Mouse (Mus musculus) T-helper 2 cell (primary cell): ENCODE results near the gene Mpnd.

Experiments used
- in situ Hi-C: fragments of 300-600 bp; cut with MboI, MseI; formaldehyde crosslinking; loops from one replicate; pipeline ENCODE4 v1.15.1; 2025; ENCODE audit warnings: high pct_unique_total_duplicates

The Mpnd gene

DNA sequence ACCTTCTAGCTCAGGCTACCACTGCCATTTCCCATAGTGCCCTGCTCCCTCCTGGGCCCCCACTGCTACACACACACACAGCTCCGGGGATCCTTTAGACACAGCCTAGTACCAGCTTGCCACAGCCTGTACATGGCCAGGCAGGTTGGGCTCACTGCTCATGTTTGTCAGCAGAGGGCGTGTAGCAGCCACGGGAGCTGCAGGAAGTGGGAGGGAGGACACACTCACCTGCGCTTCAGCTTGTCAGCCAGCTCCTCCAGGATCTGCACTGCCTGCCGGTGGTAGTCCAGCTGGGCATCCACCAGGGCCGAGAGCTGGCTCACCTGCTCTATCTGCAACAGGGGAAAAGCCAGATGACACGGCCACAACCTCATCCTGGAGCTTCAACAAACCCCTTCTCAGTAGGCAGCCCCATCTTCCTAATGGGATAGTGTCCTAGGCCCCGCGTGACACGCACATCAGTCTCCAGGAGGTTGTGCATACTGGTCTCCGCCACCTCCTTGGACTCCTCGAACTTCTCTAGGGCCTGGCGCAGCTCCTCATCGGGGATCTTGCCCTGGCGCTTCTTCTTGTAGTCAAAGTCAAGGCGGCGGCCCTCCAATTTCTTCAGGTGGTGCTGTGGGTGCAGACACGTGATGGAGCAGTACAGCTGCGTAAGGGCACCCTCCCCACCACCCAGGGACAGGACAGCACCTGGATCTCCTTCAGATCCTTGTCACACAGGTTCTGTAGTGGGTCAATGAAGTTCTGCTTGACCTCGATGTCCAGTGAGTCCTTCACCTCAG, 13.0 kb downstream of the Mpnd start:
- in situ Hi-C loops, result loop anchor here (25.0 kb wide), 1 partner anchor 1269 kb away; the partner anchor contains the start of gene Vav1

DNA sequence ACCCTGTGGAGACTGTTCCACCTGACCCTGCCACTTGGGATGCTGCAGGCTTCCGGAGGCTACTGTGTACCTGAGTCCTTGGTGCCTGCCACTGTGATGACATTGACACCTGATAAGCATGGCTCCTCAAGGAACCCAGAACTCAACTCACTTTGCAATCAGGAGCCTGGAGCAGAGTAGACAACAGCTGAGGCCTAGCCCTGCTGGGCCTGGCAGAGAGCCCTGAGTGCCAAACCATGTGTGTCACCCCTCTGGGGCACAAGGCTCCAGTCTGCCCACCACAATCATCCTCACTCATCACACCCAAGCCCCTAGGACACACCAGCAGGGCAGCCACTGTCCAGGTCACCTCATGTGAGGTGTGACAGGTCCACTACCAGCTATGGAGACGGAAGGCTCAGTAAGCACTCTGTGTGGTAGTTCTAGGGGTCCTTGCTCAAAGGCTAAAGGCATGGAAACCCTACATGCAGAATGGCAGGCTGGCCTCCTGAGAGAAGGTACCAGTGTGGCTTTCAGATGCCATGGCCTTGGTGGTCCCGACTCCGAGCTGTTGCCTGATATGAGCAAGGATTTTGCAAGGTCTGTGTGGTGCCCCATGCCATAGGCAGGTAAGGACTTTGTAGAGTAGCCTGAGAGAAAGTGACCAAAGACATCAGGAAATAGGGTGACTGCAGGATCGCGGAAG, 15.0 kb downstream of the Mpnd start:
- in situ Hi-C loops, result loop anchor here (25.0 kb wide), 1 partner anchor 1267 kb away; the partner anchor contains the start of gene Vav1

DNA sequence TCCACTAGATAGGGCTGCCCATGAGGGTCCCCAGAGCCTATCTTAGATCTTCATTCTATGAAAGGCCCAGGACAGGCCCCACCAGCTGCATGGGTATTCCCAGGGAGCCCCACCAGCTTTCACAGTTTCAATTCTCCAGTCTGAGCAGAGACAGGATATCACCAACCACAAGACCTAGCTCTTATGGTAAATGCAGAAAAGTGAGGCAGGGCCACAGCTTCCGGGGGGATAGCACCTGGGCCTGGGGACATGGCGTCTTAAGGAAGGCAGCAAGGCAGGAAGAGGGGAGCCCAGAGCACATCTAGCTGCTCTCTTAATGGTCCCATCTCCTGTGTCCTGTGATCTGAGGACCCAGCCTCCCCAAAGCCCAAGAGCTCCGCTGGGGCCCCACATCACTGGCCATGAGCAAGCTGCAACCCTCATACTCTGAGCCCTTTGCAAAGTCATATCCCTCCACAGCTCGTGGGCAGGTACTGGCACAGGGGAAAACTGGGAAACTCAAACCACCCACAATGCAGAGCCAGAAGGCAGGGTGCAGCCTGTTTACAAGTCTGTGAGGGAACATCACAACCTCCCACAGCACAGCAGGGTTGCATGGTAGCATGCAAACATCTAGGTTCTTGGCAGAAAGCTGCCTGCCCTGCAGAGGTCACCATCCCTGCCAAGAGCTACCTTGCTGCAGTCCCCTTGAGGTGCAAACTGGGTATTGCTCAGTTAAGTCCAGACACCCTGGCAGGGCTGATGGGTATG, 15.8 kb downstream of the Mpnd start:
- in situ Hi-C loops, result loop anchor here (25.0 kb wide), 1 partner anchor 1266 kb away; the partner anchor contains the start of gene Vav1

DNA sequence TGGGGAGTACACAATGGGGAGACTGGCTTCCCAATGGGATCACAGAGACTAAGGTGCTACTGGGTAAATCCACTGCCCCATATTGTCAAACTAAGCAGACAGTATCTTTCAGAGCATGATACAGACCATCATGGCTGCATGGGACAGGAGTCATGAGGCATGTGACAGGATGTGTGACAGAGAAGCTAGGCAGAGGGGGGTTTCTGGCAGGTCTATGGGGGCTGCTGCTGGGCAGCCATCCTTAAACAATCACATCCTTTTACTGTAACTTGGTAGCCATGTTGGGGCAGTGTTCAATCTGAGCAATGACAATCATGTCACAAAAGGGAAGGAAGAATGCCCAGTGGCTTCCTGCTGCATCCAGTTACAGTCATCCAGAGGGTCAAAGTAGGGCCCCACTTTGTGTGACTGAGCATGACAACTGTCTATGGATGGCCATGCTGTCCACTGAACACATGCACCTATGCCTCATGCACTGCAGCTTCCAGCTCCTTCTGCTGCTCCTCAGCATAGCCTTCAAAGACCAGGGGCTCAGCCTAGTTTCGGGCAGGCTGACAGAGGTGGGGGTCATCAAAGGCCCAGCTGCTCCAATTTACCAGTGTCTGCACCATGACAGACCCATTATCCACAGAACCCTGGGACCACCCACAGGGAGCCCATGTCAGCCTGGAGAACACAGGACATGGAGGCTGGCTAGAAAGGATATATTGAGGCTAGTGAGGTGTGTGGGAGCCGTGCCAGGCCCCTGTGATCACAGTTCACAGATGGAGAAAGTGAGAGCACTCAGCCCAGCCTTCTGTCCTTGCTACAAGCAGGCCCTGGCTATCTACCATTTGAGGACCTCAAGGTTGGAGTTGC, 16.8 kb downstream of the Mpnd start:
- in situ Hi-C loops, result loop anchor here (25.0 kb wide), 1 partner anchor 1265 kb away; the partner anchor contains the start of gene Vav1

DNA sequence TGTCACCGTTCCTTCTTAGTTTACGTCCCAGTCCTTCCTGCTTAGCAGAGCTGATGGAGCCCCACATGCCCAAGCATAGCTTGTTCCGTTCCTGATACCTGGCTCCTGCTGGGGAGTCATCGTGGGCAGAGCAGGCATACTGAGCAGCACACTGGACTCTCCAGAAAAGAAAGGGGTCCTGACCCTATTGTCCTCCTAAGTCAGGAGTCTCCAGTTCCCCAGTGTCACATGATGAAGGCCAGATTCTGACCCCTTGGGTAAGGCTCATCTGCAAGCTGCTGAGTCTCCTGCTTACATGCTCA, 17.4 kb downstream of the Mpnd start:
- in situ Hi-C loops, result loop anchor here (25.0 kb wide), 1 partner anchor 1264 kb away; the partner anchor contains the start of gene Vav1

DNA sequence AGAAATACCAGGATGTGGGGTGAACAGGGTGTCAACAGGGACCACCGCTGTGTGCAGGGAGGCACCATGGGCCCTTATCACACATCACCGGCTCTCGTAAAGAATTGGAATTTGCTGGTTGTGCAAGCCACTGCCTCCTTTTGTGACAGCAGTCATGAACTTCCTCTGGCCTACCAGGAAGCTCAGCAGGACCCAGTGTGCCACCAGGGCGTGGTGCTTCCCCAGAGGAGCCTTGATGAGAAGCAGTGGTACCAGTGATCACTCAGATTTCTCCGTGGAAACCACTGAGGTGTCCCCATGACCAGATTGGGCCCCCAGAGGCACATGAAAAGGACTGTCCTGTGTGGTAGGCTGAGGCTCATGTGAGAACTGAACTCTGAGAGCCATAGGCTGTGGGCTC, 17.9 kb downstream of the Mpnd start:
- in situ Hi-C loops, result loop anchor here (25.0 kb wide), 1 partner anchor 1264 kb away; the partner anchor contains the start of gene Vav1

DNA sequence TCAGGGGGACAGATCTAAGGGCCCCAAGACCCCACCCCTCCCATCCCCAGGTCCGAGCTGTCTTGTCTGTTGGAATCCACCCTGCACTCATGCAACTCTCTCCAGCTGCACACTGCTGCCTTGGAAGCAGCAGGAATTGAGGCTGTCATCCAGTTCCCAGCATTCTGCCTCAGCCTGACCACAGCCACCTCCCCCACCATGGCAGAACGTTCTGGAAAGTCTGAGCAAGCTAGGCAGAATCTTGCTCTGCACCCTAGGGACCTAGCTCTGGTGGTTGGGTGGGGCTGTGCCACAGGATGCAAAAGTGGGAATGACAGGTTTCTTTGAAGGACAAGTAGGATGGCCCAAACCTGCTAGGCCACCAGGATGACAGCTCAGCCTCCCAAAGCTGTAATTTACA, 19.0 kb downstream of the Mpnd start:
- in situ Hi-C loops, result loop anchor here (25.0 kb wide), 1 partner anchor 1263 kb away; the partner anchor contains the start of gene Vav1

DNA sequence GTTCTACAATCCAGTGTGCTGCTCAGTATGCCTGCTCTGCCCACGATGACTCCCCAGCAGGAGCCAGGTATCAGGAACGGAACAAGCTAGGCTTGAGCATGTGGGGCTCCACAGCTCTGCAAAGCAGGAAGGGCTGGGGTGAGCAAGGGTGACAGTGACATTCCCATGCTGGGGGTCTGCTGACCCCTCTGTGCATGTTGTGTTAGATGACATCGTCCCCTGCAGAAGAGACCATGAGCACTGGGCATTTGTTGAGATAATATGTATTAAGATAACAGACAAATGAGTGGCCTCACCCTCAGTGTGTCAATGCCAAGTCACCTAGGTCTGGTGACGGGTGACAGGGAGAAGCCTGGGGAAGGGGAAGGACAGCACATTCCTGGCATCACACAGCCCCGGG, 19.4 kb downstream of the Mpnd start:
- in situ Hi-C loops, result loop anchor here (25.0 kb wide), 1 partner anchor 1262 kb away; the partner anchor contains the start of gene Vav1

DNA sequence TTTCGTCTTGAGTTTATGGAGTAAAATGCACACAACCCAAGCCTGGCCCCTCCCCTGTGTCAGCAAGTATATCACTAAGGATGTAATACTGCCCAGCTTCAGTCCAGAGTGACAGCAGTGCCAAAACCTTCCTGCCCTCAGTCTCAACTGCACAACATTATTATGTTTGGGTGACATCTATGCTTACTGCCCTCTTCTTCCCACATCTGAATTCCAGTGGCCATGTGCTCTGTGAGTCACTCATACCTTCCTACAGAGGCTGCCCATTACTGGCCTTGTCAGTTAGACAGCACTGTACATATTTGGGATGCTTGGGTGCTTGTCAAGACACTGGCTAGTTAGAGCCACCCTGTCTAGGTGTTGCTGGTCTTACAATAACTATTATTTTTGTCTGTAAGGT, 20.8 kb downstream of the Mpnd start:
- in situ Hi-C loops, result no loop called here

DNA sequence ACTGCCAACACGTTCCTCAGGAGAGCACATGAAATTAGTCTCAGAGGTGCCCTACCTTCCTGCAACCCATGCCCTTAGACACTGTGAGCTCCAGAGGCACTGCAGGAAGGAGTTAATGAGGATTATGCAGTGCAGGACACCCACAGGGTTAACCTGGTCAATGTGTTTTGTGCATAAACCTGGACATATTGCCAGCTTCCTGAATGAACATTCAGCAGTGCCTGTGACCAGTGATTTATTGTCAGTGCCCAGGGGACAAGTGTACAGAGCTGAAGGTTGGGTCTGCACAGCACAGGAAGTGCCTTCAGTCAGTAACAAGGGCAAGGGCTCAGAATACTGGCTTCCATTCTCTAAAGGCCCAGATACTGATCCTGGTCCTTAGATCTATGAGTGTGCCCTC, 21.4 kb downstream of the Mpnd start:
- in situ Hi-C loops, result no loop called here

DNA sequence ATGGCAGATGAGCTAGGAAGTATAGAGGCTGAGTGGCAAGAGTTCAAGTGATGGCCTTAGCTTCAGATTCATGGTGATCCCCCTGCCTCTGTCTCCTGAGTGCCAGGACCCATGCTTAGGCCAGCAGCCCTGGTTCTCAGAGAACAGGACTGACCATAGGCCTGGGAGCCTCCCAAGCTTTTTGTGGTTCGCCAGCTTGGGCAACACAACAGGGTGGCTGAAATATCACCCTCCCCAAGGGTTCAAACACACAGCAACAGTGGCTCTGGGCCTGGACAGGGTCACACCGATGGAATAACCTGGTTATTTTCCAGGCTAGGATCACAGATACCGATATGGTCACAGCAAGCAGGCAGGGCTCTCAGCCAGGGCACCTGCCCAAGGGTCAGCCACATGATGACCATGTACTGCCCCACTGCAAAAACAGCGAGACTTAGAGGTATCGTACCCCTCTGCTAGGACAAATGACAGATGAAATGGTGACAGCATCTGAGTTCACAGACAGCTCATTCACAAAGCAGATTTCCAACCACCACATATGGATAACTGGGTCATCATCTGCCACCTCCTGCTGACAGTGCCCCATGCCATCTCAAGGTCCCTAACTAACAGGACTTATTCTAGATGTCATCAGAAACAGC, 22.4 kb downstream of the Mpnd start:
- in situ Hi-C loops, result no loop called here

DNA sequence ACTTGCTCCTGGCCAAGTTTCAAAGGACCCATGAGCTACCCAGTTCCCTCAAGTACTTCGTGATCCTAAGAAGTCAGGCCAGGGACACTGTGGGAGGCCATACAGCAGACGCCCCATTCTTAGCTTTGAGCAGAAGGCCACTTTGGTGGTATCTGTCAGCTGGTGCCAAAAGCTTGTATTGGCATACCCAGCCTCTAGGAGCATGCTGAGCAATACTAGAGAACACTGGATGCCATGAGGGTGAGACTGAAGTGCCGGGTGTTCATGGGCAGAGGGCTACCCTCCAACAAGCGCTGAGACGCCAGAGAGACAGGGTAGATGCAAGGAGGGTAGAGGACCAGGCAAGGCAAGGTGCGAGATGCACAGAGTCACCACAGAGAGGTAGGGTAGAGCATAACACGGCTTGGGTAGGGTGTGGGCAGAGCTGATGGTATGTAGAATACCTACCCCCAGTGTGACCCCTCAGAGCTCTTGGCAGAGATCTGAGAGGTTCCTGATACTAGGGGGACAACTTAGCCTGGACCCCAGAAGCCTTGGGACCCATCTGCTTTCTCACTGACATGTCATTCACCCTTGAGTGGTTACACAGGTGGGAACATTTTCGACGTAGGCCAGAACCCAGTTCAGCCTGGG, 24.8 kb downstream of the Mpnd start:
- in situ Hi-C loops, result no loop called here

DNA sequence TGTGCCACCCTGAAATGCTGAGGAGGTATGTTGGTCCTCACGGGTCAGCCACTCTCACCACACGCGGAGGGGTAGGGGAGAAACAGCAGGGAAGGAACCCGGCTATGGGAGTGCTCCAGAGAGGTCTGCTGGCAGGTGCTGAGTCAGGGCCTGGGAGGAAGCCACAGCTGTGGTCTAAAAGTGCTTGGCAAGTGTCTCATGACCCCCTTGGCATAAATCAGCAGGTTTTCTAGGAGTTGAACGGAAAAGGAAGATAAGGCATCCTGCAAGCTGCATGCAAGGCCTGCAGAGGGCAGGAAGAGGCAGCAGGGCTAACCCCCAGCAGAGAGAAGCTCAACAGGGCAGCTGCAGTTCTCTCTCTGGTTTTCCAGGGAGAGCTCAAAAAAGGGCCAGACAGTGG, 25.4 kb downstream of the Mpnd start:
- in situ Hi-C loops, result no loop called here

DNA sequence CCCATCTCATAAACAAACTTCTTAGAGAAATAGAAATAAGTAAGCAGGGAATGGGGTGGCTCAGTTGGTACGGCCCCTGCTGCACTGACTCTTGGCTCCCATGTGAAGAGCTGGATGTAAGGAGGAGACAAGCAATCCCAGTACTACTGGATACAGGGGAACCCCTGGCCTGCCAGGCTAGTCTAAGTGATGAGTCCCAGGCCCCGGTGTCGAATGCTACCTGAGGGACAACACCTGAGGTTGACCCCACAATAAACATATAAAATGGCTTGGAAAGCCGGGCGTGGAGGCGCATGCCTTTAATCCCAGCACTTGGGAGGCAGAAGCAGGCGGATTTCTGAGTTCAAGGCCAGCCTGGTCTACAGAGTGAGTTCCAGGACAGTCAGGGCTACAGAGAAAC, 25.9 kb downstream of the Mpnd start:
- in situ Hi-C loops, result no loop called here

DNA sequence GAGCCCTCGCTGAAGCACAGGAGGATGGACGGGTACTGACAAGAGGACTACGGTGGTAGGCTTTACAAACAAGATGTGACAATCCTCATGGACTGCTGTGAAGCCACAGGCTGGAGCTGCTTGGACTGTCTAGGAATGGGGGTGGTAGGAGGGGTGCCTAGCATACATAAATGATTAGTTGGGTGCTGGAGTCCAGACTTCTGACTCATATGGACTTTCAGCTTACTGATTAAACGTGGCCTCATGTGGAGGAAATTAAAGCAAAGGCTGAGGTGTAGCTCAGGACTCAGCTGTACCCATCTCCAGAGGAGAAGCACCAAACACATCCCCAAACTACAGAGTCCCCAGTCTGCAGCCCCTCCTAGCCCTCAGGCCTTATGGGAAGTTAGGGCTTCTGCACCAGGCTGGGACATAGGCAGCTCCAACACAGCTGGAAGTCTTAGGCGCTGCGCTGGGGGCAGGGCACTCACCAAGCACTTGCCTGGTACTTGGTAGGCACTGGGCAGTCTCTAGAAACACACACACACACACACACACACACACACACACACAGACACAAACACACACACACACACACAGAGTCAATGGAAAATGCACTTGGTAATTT, 26.7 kb downstream of the Mpnd start:
- in situ Hi-C loops, result no loop called here

DNA sequence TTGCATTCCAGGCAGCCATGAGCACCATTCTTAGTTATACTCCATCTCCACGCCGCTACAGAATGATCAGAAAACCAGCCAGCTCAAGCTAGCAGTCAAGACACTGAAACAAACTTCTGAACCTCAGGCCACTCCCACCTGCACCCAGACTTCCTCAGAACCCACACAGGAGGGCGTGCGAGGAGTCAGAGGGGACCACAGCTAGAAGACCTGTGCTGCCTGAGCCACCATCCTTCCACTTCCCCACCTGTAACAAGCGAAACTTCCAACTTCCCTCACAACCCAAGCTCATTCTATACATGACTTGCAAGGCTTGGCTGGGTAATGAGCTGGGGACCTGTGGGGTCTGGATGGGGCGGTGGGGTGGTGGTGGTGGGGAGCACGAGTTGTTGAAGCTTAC, 27.3 kb downstream of the Mpnd start:
- in situ Hi-C loops, result no loop called here

DNA sequence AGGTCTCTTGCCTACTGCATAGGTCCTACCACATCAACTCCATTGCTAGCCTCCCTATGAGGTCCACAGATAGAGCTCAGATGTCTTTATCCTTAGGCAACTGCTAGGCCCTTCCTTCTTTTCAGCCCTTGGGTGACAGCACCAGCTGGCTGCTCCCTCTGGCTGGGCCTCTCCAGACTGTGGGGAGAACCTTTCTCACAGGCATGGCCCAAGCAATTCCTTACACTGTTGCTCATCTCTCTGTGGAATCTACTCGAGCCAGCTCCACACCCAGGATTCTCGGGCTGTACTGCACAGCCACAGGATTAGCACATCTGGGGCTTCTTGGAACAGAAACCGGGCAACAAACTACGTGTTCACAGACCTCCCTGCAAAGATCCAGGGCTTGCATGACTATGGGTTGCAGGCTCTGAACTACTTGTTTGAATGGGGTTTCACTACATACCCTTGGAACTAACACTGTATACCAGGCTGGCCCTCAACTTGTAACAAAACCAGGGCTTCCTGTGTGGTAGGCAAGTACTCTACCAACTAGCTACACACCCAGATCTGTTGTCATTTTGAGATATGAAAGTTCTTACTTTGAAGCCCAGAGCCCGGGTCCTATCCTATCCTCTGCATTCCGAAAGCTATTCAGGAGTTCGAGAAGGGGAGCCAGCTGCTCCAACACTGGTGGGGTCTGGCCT, 28.7 kb downstream of the Mpnd start:
- in situ Hi-C loops, result no loop called here

DNA sequence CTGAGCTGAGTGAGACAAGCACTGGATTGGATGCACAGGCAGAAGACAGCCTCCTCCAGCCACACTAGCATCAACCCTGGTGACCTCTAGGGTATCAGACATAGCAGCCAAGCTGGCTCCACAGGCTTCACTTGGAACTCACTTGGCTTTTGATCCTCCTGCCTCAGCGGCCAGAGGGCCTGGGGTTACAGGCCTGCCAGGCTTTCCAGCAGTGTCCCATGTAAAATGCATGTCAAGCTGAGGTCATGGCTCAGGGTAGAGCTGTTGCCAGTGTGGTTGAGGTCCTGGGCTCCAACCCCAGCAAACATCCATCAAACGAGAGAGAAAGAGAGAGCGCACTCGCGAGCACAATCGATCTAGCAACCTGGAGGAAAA, 29.2 kb downstream of the Mpnd start:
- in situ Hi-C loops, result loop anchor here (5.0 kb wide), 1 partner anchor 43 kb away; the partner anchor contains the start of genes Hdgfl2 and Ubxn6

DNA sequence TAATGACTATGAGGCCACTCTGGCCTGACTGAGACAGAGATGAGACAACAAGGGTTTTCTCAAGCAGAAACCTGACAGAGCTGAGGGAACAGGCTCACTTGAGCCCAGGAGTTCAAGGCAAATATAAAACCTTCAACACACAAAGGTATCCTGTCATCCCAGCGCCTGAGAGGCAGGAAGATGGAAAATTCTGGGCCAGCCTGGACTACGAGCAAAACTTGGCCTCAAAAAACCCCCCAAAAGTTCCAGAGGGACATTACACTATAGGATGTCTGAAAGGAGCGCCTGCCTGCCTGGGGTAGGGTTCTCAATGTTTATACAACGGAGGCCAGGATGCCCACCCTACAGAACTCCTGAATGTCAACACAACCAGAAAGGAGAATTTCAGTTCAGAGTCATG, 29.7 kb downstream of the Mpnd start:
- in situ Hi-C loops, result loop anchor here (5.0 kb wide), 1 partner anchor 42 kb away; the partner anchor contains the start of genes Hdgfl2 and Ubxn6
